Mouse (Mus musculus): Measurements from ENCODE around the gene Masp1. TPM values are rescaled to one million over a fixed set of nuclear protein-coding genes. Genes with fewer than 3 reads are reported as not detected.

The Masp1 gene
- not detected for total RNA-seq (2023)

GRCm38 (mm10) chr16:23520235-23520871 is at the start of gene Masp1, which contains the start of gene Rtp4:
Gene Masp1, minus strand, starts transcription at chr16:23520815.
Gene Rtp4, plus strand, starts transcription at chr16:23520291.

GRCm38 (mm10) chr16:23428647-23429319 is 91.8 kb downstream of the Masp1 start, which contains the start of gene Rtp1:
Gene Rtp1, plus strand, starts transcription at chr16:23429133.

Other genes starting within 250 kb of the Masp1 start
- not detected for gene Rtp1, start 91.7 kb downstream of the Masp1 start, total RNA-seq (2023)
- gene Rtp4, start 524 bp downstream of the Masp1 start, total RNA-seq (2023) = 10 to 100 TPM in 1 of 2 experiments, 1 to 10 TPM in 1; 9.4 to 20.1 TPM

Data from neutrophil, adult 59 days (primary cell).